Mouse (Mus musculus) kidney, adult 2 months (tissue): ENCODE measurements around the gene Klrb1a.
"Not testable (repeated sequence)": the region's sequence is repeated elsewhere in the genome, so short reads cannot be mapped to it uniquely, and the experiment has no call there.

Experiments
- CTCF ChIP-seq: fragments of 200-500 bp; conservative IDR thresholded peaks from 2 replicates; pipeline ENCODE4 v1.5.1; 2011; ENCODE audit warnings: low read depth, mild to moderate bottlenecking, control low read depth, low read length, moderate library complexity, mixed read lengths; ENCODE audit not compliant: insufficient read depth, insufficient read length
- POLR2A ChIP-seq: fragments of 200-500 bp; IDR thresholded peaks from one replicate; pipeline ENCODE4 v1.6.1; 2011; ENCODE audit warnings: low read depth, low read length, control low read depth

- not testable (repeated sequence) for TF ChIP-seq CTCF, POLR2A
Measured at GRCm38 (mm10) chr6:128645708-128646107, 22.4 kb upstream of the Klrb1a start.
